Mouse (Mus musculus) limb, embryonic 10.5 days (tissue): ENCODE data around the gene Dkkl1. TPM values are rescaled to one million over a fixed set of nuclear protein-coding genes. Genes with fewer than 3 reads are reported as not detected.
"Not testable (repeated sequence)": the region's sequence is repeated elsewhere in the genome, so short reads cannot be mapped to it uniquely, and the experiment has no call there.

Source experiments
- DNase-seq: peaks from one replicate; pipeline ENCODE4 v3.0.0-alpha.2; 2017; ENCODE audit warnings: low spot score
- H3K27ac ChIP-seq: fragments of 300-500 bp; sonication (generic); 2 replicates; pipeline ENCODE4 v1.5.1; 2016; ENCODE audit warnings: mild to moderate bottlenecking
- H3K27me3 ChIP-seq: fragments of 300-500 bp; sonication (generic); 2 replicates; pipeline ENCODE4 v1.6.1; 2016; ENCODE audit warnings: low read depth, mild to moderate bottlenecking; ENCODE audit not compliant: poor library complexity, severe bottlenecking
- H3K36me3 ChIP-seq: fragments of 300-500 bp; sonication (generic); 2 replicates; pipeline ENCODE4 v1.6.1; 2016; ENCODE audit warnings: mild to moderate bottlenecking, moderate library complexity
- H3K4me1 ChIP-seq: fragments of 300-500 bp; sonication (generic); 2 replicates; pipeline ENCODE4 v1.6.1; 2016
- H3K4me3 ChIP-seq: fragments of 300-500 bp; sonication (generic); 2 replicates; pipeline ENCODE4 v1.5.1; 2016; ENCODE audit warnings: mild to moderate bottlenecking, moderate library complexity
- H3K9me3 ChIP-seq: fragments of 300-500 bp; sonication (generic); replicated peaks from 2 replicates; pipeline ENCODE4 v1.6.1; 2016; ENCODE audit warnings: mild to moderate bottlenecking
- WGBS: fragments of 180-500 bp; shearing (Covaris S2); methylation state at CpG from one replicate; pipeline ENCODE4 v1.1.7; 2016; 5-methylcytosine and 5-hydroxymethylcytosine counted together
- polyA plus RNA-seq: library from polyadenylated mRNA; unstranded; fragments of >200 nt; fragmentation: Nextera tagmentation; extraction: Ambion mirVana; gene quantifications from 2 replicates; pipeline ENCODE4 v1.2.1, GENCODE M21; 2016

Dkkl1 gene
- polyA plus RNA-seq: 0.21 and 0.41 TPM in 2 replicates

DNA sequence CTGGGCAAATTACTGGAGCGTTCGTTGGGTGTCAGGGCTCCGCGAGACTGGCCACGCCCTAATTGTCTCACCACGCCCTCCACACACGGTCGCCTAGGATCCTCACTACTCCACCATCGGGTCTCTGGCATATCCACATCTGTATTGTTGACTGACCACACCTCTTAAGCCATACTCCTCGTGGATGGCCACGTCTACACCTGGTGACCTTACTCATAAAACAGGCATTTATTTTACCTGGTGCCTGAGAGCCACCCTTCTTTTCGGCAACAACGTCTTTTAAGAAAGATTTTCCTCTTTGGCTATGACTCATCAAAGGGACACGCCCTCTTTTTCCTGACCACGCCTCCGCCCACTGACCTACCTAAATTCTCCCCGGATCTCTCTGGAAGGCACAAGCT lies at the start of gene Dkkl1:
Gene Dkkl1 (minus strand): TSS at position 297 of the 401 bp plus-strand sequence.
- no peak within 1 kb of the TSS for H3K27ac ChIP-seq

DNA sequence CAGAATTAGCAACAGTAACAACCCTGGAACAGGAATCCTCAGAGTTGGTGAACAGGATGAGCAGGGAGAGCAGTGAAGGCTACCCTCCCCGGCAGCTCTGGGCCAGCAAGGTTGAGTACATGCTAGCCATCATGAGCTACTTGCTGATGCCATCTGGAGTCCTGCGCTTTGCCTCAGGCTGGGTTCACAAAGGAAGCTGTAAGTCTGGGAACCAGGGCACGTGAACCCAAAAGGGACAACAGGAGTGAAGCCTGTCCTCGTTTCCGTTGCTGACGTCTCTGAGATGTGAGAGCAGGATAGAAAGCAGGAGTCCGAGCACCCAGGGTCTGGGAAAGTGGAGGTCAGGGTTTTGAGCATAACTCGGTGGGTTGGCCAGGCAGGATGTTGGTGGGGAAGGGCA lies 47.3 kb upstream of the Dkkl1 start:
- Histone ChIP-seq H3K27ac (no peak overlapping the region), H3K4me1 (peaks cover 14% of the 10 kb centered on the region), H3K4me3 (no peak overlapping the region), H3K36me3 (no peaks in the 10 kb centered on the region), H3K27me3 (peaks cover 12% of the 10 kb centered on the region; the same call in 1 of the 2 replicates), H3K9me3 (no peaks in the 10 kb centered on the region)
- DNase-seq: no peak
- WGBS: 85% methylated on average over 8 of the region's 8 CpGs

More for the DNA sequence above, at the start of gene Dkkl1:
- DNase-seq: no peak
- H3K27me3 ChIP-seq: peaks cover 50% of the 10 kb centered on the region
- WGBS: 4% methylated on average over 17 of the region's 17 CpGs
- H3K4me3 ChIP-seq: peak within 1 kb of the TSS; percentile 23; the same call in 1 of the 2 replicates
- H3K4me1 ChIP-seq: peaks cover 20% of the 10 kb centered on the region
- H3K36me3 ChIP-seq: no peaks in the 10 kb centered on the region
- no peaks in the 10 kb centered on the region for H3K9me3 ChIP-seq

DNA sequence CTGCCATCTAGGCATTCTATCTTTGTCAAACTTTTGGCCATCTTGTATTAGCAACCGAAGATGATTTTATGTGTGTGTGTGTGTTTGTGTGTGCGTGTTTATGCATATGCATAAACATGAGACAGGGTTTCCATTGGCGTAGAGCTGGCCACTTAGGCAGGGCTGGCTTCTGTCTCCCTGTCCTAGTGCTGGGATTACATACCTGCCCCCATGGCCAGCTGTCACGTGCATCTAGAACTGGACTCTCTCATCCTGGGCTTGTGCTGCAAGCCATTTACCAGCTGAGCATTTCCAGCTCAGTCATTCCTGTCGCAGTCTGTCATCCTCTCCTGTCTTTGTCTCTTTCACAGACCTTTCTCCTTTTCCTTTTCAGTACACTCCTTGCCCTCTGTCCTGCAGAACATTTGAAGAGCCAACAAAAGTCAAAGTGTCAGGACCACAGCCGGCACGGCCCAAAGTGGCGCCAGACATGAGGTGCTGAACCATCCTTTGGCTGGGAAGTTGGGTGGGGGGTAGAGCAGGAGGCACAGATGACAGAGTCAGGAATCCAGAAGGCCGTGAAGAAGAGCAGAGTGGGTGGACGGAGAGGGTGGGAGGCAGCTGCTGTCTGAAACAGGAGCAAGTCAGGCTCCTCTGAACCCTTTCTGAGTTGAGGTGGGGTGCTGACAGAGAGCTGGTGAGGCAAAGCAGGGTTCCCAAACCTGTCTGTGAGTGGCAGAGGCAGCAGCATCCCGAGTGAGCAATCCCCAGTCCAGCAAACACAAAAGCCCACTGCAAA lies 45.3 kb upstream of the Dkkl1 start:
- Histone ChIP-seq H3K9me3 (no peaks in the 10 kb centered on the region), H3K4me1 (peaks cover 5% of the 10 kb centered on the region; the same call in 1 of the 2 replicates), H3K27ac (no peak overlapping the region), H3K27me3 (peaks cover 7% of the 10 kb centered on the region; the same call in 1 of the 2 replicates), H3K4me3 (no peak overlapping the region), H3K36me3 (no peaks in the 10 kb centered on the region)
- 59% methylated on average over 11 of the region's 11 CpGs for WGBS
- DNase-seq: no peak

DNA sequence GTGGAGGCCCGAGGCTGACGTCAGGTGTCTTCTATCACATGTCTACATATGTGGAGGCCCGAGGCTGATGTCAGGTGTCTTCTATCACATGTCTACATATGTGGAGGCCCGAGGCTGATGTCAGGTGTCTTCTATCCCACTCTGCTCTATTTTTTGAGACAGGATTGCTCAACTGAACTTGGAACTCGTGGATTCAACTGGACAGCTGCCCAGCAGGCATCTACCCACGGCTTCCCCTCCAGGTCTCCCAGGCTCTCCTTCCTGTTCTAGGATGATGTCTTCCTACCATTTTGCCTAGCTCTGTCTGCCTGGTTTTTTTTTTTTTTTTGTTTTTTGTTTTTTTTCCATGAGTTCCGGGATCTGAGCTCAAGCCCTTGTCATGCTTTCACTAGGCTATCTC lies 43.9 kb upstream of the Dkkl1 start:
- not testable (repeated sequence) for H3K27me3 ChIP-seq, H3K36me3 ChIP-seq, H3K9me3 ChIP-seq, H3K4me3 ChIP-seq, H3K4me1 ChIP-seq, DNase-seq, H3K27ac ChIP-seq
- WGBS: 87% methylated on average over 6 of the region's 7 CpGs

- DNase-seq: peak; percentile 20
- WGBS: 92% methylated on average over 8 of the region's 8 CpGs
Observed at GRCm38 (mm10) chr7:45253806-45254205, 41.9 kb upstream of the Dkkl1 start.

GRCm38 (mm10) chr7:45247666-45248065 lies 35.7 kb upstream of the Dkkl1 start:
- no peaks in the 10 kb centered on the region for H3K27me3 ChIP-seq
- peak; percentile 22 for DNase-seq

More at GRCm38 (mm10) chr7:45253806-45254205, 41.9 kb upstream of the Dkkl1 start:
- peaks cover 5% of the 10 kb centered on the region; the same call in 1 of the 2 replicates for H3K4me1 ChIP-seq
- no peak overlapping the region for H3K4me3 ChIP-seq
- H3K36me3 ChIP-seq: no peaks in the 10 kb centered on the region
- no peaks in the 10 kb centered on the region for H3K9me3 ChIP-seq
- H3K27ac ChIP-seq: no peak overlapping the region
- H3K27me3 ChIP-seq: 0 out of 2 replicates have a peak, but pooled peaks cover 7% of the 10 kb centered on the region

DNA sequence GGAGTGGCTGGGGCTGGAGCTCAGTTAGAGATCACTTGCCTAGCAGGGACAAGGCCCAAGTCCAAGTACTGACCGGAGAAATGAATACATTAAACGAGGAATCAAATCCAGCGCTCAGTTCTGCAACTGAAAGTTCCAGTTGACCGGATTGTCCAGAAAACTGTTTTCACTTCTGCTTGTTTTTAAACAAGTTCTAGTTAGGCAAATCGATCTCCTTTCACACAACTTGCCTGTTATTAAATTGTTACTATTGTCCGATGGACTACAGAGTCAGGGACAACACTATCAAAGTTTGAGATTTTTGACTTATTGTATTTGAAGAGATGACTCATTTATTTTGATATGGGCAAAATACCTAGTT lies 29.4 kb upstream of the Dkkl1 start:
- Histone ChIP-seq H3K27ac (peak overlapping the region; percentile 85), H3K4me1 (peaks cover 27% of the 10 kb centered on the region), H3K27me3 (peaks cover 45% of the 10 kb centered on the region), H3K9me3 (no peaks in the 10 kb centered on the region), H3K4me3 (peak overlapping the region; percentile 42; the same call in 1 of the 2 replicates), H3K36me3 (no peaks in the 10 kb centered on the region)
- WGBS: 81% methylated on average over 6 of the region's 6 CpGs
- no peak for DNase-seq

More at GRCm38 (mm10) chr7:45247666-45248065, 35.7 kb upstream of the Dkkl1 start:
- H3K9me3 ChIP-seq: no peaks in the 10 kb centered on the region
- no peaks in the 10 kb centered on the region for H3K4me1 ChIP-seq
- H3K27ac ChIP-seq: no peak overlapping the region
- no peaks in the 10 kb centered on the region for H3K36me3 ChIP-seq
- 34% methylated on average over 3 of the region's 3 CpGs for WGBS
- H3K4me3 ChIP-seq: no peak overlapping the region

DNA sequence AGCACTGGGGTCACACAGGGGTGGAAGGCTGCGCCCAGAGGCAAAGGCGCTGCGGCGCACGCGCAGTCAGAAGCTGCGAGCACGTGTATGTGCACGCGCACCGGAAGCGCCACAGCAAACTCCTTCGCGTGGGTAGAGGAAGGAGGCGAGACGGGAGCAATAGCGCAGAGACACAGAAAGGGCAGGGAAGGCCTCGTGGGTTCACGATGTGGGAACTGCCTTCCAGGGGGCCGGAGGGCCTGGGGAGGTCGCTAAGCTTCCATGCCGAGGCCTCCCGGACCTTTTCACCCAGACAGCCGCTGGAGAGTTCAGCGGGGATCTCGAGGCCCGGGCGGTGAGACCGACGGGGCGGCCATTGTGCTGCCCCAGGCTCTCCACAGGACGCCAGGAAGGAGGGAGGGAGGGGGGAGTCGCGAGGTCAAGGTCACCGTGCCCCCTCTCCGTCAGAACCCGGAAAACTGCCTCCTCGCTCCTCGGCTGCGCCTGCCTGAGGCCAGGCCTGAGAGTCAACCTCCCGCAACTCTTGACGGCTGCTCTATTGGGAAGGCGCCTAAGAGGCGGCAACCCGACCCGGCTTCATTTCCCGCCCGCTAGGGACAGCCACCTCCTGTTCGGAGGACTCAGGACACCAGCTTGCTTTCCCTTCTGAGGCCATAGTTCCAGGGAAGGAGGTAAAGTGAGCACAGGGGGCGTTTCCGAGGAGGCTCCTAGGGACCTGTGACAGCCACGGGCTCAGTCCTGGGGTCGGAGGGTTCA lies 28.9 kb upstream of the Dkkl1 start, which contains the start of gene Slc6a16:
Gene Slc6a16 (plus strand): TSS at position 453 of the 756 bp plus-strand sequence.
- Histone ChIP-seq H3K36me3 (no peaks in the 10 kb centered on the region), H3K4me3 (peak within 1 kb of the TSS; percentile 42), H3K4me1 (peaks cover 30% of the 10 kb centered on the region), H3K27ac (peak within 1 kb of the TSS; percentile 85), H3K27me3 (peaks cover 51% of the 10 kb centered on the region), H3K9me3 (no peaks in the 10 kb centered on the region)
- WGBS: 9% methylated on average over 53 of the region's 53 CpGs
- DNase-seq: peak; percentile 73

DNA sequence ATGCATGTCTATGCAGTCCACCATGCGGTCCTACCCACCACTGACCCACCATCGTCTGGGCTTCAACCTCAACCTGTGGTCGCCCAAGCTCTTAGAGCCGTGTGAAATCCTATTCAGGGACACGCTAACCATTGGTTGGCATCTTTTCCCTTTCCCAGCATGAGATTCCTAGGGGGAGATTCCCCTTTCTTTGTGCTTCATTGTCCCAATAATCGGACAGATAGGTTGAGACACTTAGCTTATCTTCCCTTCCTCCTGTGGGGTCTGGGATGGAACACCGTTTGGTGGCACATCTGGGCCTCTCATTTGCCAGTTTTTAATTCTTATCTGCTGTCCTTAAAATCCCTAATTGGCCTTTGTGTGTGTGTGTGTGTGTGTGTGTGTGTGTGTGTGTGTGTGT lies 28.2 kb upstream of the Dkkl1 start:
- DNase-seq: no peak
- no peak overlapping the region for H3K4me3 ChIP-seq
- 87% methylated on average over 7 of the region's 7 CpGs for WGBS
- H3K4me1 ChIP-seq: peaks cover 37% of the 10 kb centered on the region
- H3K27me3 ChIP-seq: peaks cover 54% of the 10 kb centered on the region
- H3K9me3 ChIP-seq: no peaks in the 10 kb centered on the region
- no peaks in the 10 kb centered on the region for H3K36me3 ChIP-seq
- peak overlapping the region; percentile 85; the same call in 1 of the 2 replicates for H3K27ac ChIP-seq

DNA sequence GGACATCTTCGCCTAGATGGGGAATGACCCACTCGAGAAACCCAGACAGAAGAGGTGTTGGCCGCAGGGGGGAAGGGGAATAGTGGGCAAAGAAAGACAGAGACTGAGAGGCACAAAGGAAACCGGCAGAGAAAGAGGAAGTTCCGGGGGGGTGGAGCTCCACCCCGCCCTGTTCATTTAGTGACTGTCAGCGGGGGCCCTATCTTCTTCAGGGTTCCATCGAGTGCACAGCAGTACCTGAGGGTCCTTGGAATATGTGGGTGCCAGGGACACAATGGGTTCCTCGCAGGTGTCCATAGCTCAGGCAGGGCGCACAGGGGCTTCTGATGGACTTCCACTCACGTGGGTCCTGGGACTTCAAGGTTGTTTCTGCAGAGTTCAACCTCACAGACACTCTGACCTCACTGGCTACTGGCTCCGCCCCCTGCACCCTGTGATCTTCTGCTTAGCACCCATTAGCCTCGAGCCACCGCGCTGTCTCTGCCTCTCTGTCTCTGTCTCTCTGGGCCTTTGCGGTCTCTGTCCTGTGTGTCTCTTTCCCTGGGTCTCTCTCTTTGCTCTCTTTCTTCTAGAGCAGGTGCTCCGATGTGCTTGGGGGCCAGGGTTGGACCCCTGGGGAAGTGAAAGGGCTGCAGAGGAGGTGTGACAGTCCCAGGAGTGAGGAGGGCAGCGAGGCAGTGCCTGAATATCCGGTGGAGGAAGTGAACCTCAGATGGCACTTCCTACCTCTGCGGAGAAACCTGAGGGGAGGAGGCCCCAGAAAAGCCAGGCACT lies 27.0 kb upstream of the Dkkl1 start, which contains the start of gene Cd37:
Gene Cd37 (minus strand): TSS at position 393 of the 774 bp plus-strand sequence.
- peak; percentile 31 for DNase-seq
- H3K36me3 ChIP-seq: peaks cover 4% of the 10 kb centered on the region
- 0 out of 2 replicates have a peak within 1 kb of the TSS, but pooled peaks have one; percentile 22 for H3K4me3 ChIP-seq
- H3K27me3 ChIP-seq: peaks cover 54% of the 10 kb centered on the region
- no peaks in the 10 kb centered on the region for H3K9me3 ChIP-seq
- peaks cover 49% of the 10 kb centered on the region for H3K4me1 ChIP-seq
- WGBS: 42% methylated on average over 20 of the region's 20 CpGs
- H3K27ac ChIP-seq: no peak within 1 kb of the TSS

DNA sequence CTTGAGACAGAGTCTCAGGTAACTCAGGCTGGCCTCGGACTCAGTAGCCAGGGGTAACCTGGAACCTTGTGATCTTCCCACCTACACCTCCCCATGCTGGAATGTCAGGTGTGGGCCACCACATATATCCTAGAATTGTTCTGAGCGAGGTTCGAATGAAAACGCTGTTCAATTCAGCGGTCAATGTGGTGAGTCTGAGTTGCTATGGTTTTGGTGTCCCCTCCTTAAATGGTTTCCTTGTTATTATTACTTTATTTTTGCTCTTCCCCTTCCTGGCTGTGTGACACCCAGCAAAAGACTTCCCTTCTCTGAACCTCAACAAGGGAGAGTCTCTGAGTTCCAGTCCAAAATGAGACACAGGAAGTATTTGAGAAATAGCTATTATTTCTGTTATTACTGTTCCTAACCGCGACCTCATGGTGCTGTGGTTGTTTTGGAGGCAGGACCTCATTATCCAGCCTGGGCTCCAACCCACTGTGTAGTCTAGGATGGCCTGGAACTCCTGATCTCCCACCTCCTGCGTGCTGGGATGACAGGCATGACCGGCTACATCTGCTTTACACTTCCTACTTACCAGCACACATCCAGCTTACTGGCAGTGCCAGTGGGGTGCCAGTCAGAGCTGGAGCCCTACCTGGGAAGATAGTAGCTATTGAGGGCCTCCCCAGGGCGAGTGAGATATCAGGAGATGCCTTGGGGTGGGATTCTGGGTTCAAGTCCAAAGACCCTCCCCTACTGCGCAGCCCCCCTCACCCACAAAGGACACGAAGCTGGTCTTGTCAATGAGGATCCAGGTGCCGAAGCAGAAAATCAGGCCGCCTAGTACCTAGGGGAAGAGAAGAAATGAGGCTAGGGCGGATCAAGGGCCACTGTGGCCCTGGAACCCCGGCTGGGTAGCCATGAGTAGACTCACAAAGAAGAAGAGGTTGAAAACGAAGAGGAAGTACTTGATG lies 26.1 kb upstream of the Dkkl1 start:
- H3K4me3 ChIP-seq: no peak overlapping the region
- H3K9me3 ChIP-seq: no peaks in the 10 kb centered on the region
- H3K27ac ChIP-seq: no peak overlapping the region
- WGBS: 77% methylated on average over 17 of the region's 17 CpGs
- H3K36me3 ChIP-seq: peaks cover 13% of the 10 kb centered on the region
- peaks cover 54% of the 10 kb centered on the region for H3K27me3 ChIP-seq
- DNase-seq: peak; percentile 28
- peaks cover 58% of the 10 kb centered on the region for H3K4me1 ChIP-seq
